Mouse (Mus musculus): Measurements from ENCODE around the gene Gak.
"Not testable (repeated sequence)": the region's sequence is repeated elsewhere in the genome, so short reads cannot be mapped to it uniquely, and the experiment has no call there.

Gene Gak

GRCm38 (mm10) chr5:108655891-108656650, 26.5 kb upstream of the Gak start:
- DNase-seq (ENCODE audit: low spot score in 2 of 2), result no peak

DNA sequence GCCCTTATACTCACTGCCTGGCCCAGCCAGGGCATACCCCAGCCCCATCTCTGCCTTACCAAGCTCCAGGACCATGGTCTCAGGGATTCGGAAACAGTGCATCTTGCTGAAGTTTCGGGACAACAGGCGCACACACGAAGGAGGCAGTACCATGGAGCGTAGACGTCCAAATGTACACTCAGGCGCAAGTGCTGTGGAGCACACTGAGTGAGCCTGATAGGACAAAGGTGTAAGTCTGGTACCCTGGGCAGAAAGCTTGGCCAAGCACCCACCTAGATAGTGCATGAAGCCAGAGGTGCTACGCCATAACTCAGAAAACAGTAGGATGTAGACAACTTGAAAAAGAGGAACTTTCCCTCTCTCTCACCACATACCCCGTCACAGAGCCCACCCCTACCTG, 25.8 kb upstream of the Gak start:
- DNase-seq (ENCODE audit: low spot score in 2 of 2), result no peak

- DNase-seq (ENCODE audit: low spot score in 2 of 2), result no peak
Measured at GRCm38 (mm10) chr5:108654444-108654990, 25.0 kb upstream of the Gak start.

GRCm38 (mm10) chr5:108653341-108653740, 23.8 kb upstream of the Gak start:
- DNase-seq (ENCODE audit: low spot score in 2 of 2), result no peak

DNA sequence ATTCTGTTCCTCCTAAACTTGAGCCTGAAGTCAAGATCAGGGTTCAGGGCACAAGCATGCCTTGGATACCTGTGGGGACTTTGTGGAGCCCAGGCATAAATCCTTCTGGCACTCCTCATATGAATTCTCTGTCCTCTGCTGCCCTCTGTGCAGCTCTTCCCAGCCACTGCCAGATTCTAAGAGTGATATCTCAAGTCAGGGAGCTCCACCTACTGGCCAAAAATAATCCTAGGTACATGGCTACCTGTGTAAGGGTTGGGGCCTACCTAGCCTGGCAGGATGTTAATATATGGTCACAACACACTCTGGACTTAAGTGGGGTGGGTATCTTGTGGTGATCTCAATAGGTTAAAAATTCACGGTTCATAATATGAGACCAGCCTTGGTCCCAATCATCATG, 22.3 kb upstream of the Gak start:
- DNase-seq (ENCODE audit: low spot score in 2 of 2), result no peak

DNA sequence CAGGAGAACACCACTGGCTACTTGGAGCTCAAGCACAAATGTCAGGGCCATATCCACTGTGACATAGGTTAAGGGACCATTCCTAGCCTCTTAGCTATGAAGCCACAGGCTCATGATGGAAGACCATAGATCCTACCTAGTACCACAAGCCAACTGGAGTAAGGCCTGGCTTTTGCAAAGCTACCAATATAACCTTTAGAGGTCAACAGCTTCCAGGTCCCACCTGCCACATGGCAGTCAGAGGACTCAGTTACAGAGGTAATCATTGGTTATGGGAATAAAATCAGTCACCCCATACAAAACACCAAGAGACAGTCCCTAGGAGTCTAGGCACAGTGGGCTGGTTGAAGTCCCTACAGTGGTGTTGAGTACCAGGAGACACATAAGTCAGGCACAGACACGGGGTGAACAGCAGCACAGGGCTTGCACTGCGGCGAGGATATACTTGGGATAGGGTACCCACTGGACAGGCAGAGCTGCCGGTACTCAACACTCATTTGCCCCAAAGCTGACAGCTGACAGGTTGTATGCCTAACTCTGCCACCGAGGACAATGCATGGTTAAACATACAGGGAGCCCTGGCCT, 21.7 kb upstream of the Gak start:
- no peak for DNase-seq (ENCODE audit: low spot score in 2 of 2)

- DNase-seq (ENCODE audit: low spot score in 2 of 2), result no peak
Measured at GRCm38 (mm10) chr5:108650341-108650740, 20.8 kb upstream of the Gak start.

- no peak for DNase-seq (ENCODE audit: low spot score in 2 of 2)
Measured at GRCm38 (mm10) chr5:108648937-108649576, 19.5 kb upstream of the Gak start.

- no peak for DNase-seq (ENCODE audit: low spot score in 2 of 2)
Measured at GRCm38 (mm10) chr5:108647820-108648465, 18.4 kb upstream of the Gak start.

DNA sequence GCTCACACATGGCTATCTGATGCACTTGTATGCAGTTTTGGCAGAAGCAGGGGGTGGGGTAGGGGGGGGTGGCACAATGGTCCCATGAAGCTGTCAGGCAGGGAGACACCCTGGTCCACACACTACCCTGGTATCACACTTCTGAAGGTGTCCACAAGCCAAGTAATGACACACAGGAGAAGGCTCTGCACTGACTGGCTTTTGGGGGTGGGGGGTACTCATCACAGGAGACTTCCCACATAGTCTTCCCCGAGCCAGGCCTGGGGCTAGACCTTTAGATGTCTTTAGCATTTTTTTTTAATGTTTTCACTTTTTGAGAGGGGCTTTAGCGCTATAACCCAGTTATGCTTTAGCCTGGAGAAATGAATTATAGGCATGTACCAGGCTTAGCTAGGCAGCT, 17.8 kb upstream of the Gak start:
- DNase-seq (ENCODE audit: low spot score in 2 of 2), result no peak

DNA sequence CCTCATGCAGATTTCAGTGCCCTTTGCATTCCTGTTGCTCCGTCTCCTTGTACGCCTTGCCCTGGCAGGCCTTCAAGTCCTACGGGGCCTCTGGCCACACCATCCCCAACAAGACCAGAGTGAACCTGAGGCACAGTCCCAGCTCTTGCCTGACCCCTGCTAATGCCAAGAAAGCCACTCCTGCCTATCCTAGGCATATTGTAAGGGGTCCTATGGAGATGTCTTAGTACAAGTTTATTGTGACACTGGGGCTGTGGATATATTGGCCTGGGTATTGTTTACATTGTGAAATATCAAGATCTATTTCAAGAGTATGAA, 16.7 kb upstream of the Gak start:
- DNase-seq (ENCODE audit: low spot score in 2 of 2), result no peak

- no peak for DNase-seq (ENCODE audit: low spot score in 2 of 2)
Measured at GRCm38 (mm10) chr5:108645651-108646342, 16.2 kb upstream of the Gak start.

DNA sequence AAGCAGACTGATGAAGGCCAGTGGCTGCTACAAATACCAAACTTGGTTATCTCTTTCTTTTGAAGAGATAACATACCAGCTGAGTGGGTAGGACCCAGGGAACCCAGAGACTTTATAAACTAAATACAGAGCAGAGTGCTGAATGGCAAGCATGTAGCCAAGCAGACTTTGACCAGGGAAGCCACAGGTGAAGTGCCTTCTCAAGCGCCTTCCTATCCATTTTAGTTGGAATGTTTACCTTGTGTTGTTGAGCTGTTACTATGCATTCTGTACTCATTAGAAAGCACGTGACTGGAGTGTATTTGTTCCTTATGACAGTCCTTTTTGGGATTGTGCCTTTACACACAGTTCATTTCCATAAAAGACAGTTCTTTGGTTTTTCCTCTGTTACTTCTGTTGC, 14.1 kb upstream of the Gak start:
- no peak for DNase-seq (ENCODE audit: low spot score in 2 of 2)

- DNase-seq (ENCODE audit: low spot score in 2 of 2), result no peak
Measured at GRCm38 (mm10) chr5:108636172-108636571, 6.6 kb upstream of the Gak start.

- not testable (repeated sequence) for DNase-seq (ENCODE audit: low spot score in 2 of 2)
Measured at GRCm38 (mm10) chr5:108634088-108634487, 4.5 kb upstream of the Gak start.

GRCm38 (mm10) chr5:108633676-108634075, 4.1 kb upstream of the Gak start:
- no peak for DNase-seq (ENCODE audit: low spot score in 2 of 2)

GRCm38 (mm10) chr5:108628891-108629633, 493 bp downstream of the Gak start:
- DNase-seq (ENCODE audit: low spot score in 2 of 2), result no peak

DNA sequence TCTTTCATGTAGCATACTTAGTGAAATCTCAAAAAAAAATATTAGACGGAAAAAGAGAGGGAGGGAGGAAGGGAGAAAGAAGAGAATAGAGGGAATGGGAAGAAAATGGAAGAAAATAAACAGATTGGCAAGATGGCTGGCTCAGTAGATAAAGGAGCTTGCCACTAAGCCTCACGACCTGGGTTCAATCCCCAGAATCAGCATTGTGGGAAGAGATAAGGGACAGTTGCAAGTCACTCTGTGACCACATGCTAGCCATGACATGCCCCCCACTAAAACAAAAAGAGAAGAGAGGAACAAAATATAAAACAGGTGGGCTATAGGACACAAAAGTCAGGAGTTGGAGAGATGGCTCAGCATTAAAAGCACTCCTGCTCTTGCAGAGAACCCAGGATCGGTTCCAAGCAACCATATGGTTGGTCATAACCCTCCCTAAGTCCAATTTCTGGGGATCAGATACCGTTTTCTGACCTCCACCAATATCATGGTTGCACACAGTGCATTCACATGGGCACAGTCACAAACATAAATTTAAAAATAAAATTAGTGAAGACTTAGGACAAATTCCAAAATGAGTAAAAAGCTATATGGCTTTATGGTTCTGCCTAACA, 3.4 kb downstream of the Gak start:
- no peak for DNase-seq (ENCODE audit: low spot score in 2 of 2)

GRCm38 (mm10) chr5:108621870-108622269, 7.7 kb downstream of the Gak start:
- DNase-seq (ENCODE audit: low spot score in 2 of 2), result no peak

DNA sequence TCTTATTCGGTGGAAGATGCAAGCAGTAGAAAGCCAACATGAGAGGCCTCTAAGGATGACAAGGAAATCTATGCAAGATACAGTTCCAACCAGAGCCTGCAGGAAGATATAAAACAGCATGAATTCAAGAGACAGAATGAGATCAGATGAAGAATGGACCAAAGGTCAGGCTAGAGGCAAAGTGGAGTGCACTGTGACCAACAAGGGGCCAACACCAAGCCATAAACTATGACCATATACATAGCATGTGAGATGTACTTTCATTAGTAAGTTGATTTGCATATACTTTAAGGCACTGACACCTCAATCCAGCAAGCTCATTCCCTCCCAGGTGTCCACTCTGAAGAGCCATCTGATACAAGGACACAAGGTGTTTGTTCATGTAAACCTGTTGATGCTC, 19.1 kb downstream of the Gak start:
- DNase-seq (ENCODE audit: low spot score in 2 of 2), result no peak

DNA sequence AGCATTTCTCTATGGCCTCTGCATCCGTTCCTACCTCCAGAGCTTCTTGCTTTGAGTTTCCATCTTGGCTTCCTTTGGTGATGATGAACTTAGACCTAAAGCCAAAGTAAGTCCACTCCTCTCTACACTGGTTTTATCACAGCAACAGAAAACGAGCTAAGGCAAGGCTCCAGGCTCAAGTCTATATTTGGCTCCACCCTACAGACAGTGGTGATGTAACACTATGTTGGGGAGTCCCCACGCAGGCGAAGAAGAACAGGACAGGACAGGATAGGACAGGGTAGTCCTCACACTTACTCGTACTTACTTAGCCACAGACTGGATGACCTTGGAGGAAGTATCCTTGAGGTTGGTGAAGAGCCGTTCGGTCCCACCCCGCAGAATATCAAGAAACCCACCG, 27.0 kb downstream of the Gak start:
- DNase-seq (ENCODE audit: low spot score in 2 of 2), result peak in 1 of 2 experiments; percentile 56
